Mouse (Mus musculus): ENCODE results near the gene Hvcn1. TPM values are rescaled to one million over a fixed set of nuclear protein-coding genes. Genes with fewer than 3 reads are reported as not detected.
"Not testable (repeated sequence)": the region's sequence is repeated elsewhere in the genome, so short reads cannot be mapped to it uniquely, and the experiment has no call there.

Gene Hvcn1
- polyA plus RNA-seq, 1 experiment from 2014 or later: 7.8 TPM

DNA sequence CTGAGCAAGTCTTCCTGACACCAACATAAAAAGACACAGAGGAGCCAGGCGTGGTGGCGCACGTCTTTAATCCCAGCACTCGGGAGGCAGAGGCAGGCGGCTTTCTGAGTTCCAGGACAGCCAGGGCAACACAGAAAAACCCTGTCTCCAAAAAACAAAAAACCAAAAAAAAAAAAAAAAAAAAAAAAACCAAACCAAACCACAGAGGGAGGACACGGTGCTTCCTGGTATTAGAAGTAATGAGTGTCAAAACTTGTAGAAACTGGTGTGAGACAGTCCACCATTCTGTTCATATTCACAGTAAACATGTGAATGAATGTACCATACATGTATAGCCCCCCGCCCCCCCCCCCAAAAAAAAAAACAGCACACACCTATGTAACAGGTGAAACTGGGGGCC lies 30.6 kb upstream of the Hvcn1 start:
- Histone ChIP-seq H3K9me3 (no peaks in the 10 kb centered on the region), H3K27ac (no peak overlapping the region), H3K4me2 (no peak overlapping the region), H3K4me3 (replicated peaks) (no peak overlapping the region), H3K9ac (replicated peaks) (no peak overlapping the region), H3K27me3 (no peaks in the 10 kb centered on the region), H3K36me3 (peaks cover 51% of the 10 kb centered on the region), H3K4me1 (replicated peaks) (no peaks in the 10 kb centered on the region; the same call in 1 of the 2 replicates)
- 91% methylated on average over 7 of the region's 7 CpGs for WGBS
- no peak for ATAC-seq (ENCODE audit: insufficient number of reproducible peaks, insufficient read depth, low FRiP score, low TSS enrichment, low read depth)

DNA sequence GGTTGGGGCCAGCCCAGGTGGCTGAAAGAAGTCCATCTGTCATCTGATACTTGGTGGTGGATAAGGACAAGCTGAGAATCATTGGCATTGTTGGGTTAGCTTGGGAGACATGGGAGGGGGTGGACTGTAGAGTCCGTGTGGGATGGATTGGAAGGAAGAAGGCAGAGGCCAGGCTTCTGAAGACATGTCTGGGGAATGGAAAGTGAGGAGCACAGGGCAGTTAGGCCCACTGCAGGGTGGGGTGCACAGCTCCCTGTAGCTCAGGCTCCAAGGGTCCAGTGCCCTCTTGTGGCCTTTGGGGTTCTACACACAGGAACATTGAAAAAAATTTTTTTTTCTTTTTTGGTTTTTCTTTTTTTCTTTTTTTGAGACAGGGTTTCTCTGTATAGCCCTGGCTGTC lies 30.2 kb upstream of the Hvcn1 start:
- H3K4me3 ChIP-seq (replicated peaks): no peak overlapping the region
- H3K4me2 ChIP-seq: no peak overlapping the region
- peaks cover 46% of the 10 kb centered on the region for H3K36me3 ChIP-seq
- WGBS: 25% methylated on average over 1 of the region's 1 CpGs
- no peak overlapping the region for H3K27ac ChIP-seq
- no peaks in the 10 kb centered on the region; the same call in 1 of the 2 replicates for H3K4me1 ChIP-seq (replicated peaks)
- no peaks in the 10 kb centered on the region for H3K9me3 ChIP-seq
- H3K9ac ChIP-seq (replicated peaks): no peak overlapping the region
- ATAC-seq (ENCODE audit: insufficient number of reproducible peaks, insufficient read depth, low FRiP score, low TSS enrichment, low read depth): peak; percentile 57; the same call in 1 of the 2 replicates
- no peaks in the 10 kb centered on the region for H3K27me3 ChIP-seq

DNA sequence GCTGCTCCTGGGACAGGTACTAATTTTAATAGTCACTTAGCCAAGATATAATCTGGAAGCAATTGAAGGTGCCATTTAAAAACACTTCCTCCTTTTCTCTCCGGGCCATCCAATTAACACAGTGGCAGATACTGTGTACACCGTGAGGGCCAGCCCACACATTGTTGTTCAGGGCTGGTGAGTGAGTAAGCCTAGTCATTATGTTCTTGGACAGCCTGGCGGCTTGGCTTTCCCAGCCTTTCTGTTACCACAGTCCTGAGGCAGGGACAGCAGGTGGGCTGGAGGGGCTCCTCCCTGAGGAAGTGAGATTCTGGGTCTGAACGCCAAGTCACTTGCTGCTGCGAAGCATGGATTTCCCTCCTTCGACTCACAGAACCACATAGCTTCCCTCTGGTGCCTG lies 26.9 kb upstream of the Hvcn1 start:
- no peaks in the 10 kb centered on the region; the same call in 1 of the 2 replicates for H3K4me1 ChIP-seq (replicated peaks)
- ATAC-seq (ENCODE audit: insufficient number of reproducible peaks, insufficient read depth, low FRiP score, low TSS enrichment, low read depth): no peak
- peaks cover 4% of the 10 kb centered on the region; the same call in 1 of the 2 replicates for H3K9me3 ChIP-seq
- no peaks in the 10 kb centered on the region for H3K27me3 ChIP-seq
- no peak overlapping the region for H3K9ac ChIP-seq (replicated peaks)
- H3K27ac ChIP-seq: no peak overlapping the region
- H3K36me3 ChIP-seq: peaks cover 21% of the 10 kb centered on the region
- H3K4me2 ChIP-seq: no peak overlapping the region
- H3K4me3 ChIP-seq (replicated peaks): no peak overlapping the region
- 46% methylated on average over 6 of the region's 6 CpGs for WGBS

DNA sequence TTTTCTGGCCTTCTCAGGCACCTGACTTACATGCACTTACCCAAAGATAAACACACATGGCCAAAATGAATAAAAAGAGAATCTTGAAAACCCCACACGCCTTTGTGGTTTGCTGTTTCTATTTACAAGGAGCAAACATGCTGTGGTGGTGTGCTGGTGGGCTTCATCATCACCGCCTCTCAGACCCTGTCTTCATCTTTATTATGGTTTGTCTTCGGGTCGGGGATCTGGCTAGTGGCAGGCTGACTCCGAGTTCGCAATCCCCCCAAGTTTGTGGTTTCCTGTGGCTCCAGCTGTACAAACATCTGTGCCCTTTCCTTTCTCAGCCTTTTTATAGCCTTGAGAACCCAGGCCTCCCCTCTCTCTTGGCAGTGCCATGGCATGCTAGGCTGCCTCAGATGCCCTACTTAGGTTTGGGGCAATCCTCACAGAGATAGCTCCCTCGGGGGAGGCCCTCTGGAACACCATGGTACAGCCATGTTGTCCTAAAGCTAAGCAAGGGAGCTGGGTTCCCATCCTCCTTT lies 22.3 kb upstream of the Hvcn1 start:
- no peaks in the 10 kb centered on the region for H3K27me3 ChIP-seq
- H3K4me2 ChIP-seq: no peak overlapping the region
- H3K4me3 ChIP-seq (replicated peaks): no peak overlapping the region
- H3K9me3 ChIP-seq: peaks cover 7% of the 10 kb centered on the region; the same call in 1 of the 2 replicates
- H3K4me1 ChIP-seq (replicated peaks): no peaks in the 10 kb centered on the region; the same call in 1 of the 2 replicates
- H3K27ac ChIP-seq: no peak overlapping the region
- no peak overlapping the region for H3K9ac ChIP-seq (replicated peaks)
- no peak for ATAC-seq (ENCODE audit: insufficient number of reproducible peaks, insufficient read depth, low FRiP score, low TSS enrichment, low read depth)
- 83% methylated on average over 7 of the region's 7 CpGs for WGBS
- H3K36me3 ChIP-seq: no peaks in the 10 kb centered on the region

DNA sequence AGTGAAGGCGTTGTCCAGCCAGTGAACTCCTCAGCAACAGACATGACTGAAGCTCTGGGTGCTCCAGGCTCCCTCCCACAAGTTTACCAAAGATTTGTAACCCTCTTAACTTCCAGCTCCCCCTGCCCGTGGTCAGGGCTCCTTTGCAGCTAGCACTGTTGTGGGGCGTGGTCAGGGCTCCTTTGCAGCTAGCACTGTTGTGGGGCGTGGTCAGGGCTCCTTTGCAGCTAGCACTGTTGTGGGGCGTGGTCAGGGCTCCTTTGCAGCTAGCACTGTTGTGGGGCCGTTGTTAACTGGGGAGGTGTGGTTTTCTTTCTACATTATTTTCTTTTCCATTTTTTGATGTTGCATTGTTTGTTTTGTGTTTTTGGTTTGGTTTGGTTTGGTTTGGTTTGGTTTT lies 21.7 kb upstream of the Hvcn1 start:
- H3K36me3 ChIP-seq; H3K27ac ChIP-seq; H3K27me3 ChIP-seq; H3K4me1 ChIP-seq (replicated peaks); ATAC-seq (ENCODE audit: insufficient number of reproducible peaks, insufficient read depth, low FRiP score, low TSS enrichment, low read depth); H3K4me2 ChIP-seq; H3K4me3 ChIP-seq (replicated peaks); H3K9ac ChIP-seq (replicated peaks); H3K9me3 ChIP-seq: not testable (repeated sequence)
- WGBS: 95% methylated on average over 6 of the region's 6 CpGs

DNA sequence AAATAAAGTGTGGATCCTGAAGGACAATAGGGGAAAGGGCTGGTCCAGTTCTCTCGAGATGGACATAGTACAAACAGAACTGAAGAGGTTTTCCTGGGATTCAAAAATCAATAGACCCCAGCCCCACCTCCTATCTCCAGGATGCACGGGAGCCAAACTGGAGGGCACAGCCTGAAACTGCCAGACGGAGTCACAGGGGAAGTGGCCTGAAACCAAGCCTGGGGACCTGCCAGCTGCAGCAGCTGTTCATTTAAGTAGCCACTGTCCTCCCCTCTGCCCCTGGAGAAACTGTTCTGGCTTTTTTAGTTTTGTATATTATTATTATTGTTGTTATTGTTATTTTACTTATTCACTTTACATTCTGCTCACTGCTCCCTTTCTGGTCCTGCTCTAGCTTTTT lies 17.5 kb upstream of the Hvcn1 start:
- H3K27ac ChIP-seq: no peak overlapping the region
- no peak overlapping the region for H3K4me3 ChIP-seq (replicated peaks)
- no peaks in the 10 kb centered on the region for H3K4me1 ChIP-seq (replicated peaks)
- no peak overlapping the region for H3K9ac ChIP-seq (replicated peaks)
- no peaks in the 10 kb centered on the region for H3K27me3 ChIP-seq
- H3K36me3 ChIP-seq: no peaks in the 10 kb centered on the region
- ATAC-seq (ENCODE audit: insufficient number of reproducible peaks, insufficient read depth, low FRiP score, low TSS enrichment, low read depth): no peak
- peaks cover 7% of the 10 kb centered on the region; the same call in 1 of the 2 replicates for H3K9me3 ChIP-seq
- WGBS: 56% methylated on average over 3 of the region's 3 CpGs
- H3K4me2 ChIP-seq: no peak overlapping the region

DNA sequence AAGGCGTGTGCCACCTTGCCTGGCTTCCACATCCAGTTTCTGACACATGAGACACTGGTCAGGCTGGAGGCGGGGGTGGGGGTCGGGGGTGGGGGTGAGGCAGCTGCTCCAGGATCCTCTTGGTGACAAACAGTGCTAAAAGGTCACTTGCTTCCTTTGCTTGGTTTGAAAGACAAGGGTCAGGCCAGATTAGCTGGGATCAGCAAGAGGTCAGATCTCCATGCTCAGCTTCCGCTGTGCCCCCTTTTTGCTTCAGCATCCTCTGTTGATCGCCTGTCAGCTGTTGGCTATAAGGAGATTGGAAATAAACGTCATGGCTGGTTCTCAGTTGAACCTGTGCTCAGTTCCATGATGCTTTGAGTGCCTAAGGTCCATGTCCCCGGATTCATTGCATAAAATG lies 16.1 kb upstream of the Hvcn1 start:
- no peak for ATAC-seq (ENCODE audit: insufficient number of reproducible peaks, insufficient read depth, low FRiP score, low TSS enrichment, low read depth)
- Histone ChIP-seq H3K9ac (replicated peaks) (no peak overlapping the region), H3K4me2 (no peak overlapping the region), H3K27me3 (no peaks in the 10 kb centered on the region), H3K36me3 (no peaks in the 10 kb centered on the region), H3K27ac (no peak overlapping the region), H3K9me3 (no peaks in the 10 kb centered on the region), H3K4me3 (replicated peaks) (no peak overlapping the region), H3K4me1 (replicated peaks) (no peaks in the 10 kb centered on the region)
- WGBS: 73% methylated on average over 7 of the region's 7 CpGs

DNA sequence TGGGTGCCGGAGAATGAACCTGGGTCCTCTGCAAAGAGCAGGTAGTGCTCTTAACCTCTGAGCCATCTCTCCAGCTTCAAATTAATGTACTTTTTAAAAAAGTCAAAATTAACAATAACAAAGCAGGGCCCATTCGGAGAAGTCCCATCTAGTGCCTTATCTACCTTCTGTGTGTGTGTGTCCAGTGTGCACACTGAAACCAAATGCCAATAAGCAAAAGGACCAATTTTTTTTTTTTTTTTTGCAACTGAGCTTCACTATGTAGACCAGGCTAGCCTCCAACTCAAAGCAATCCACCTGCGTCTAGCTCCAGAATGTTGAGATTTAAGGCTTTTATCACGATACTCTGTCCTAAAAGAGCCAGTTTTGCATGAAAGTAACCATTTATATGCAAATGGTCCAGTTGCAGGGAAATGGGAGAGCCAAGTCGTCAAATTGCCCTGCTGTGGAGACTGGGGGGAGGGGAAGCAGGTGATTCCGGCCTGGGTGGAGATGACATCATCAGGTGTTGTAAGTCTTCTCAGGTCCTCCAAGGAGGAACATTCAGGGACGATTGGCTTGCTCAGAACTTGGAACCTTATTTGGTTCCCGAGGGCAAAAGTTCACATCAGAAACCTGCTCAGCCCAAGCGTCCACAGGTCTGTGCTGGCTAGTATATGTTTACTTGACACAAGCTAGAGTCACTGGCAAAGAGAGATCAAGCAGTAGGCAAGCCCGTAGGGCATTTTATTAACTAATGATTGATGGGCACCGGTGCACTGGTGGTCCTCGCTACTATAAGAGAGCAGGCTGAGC lies 15.1 kb upstream of the Hvcn1 start:
- Histone ChIP-seq H3K27ac (no peak overlapping the region), H3K4me3 (replicated peaks) (no peak overlapping the region), H3K4me2 (no peak overlapping the region), H3K9ac (replicated peaks) (no peak overlapping the region), H3K36me3 (no peaks in the 10 kb centered on the region), H3K9me3 (no peaks in the 10 kb centered on the region), H3K27me3 (no peaks in the 10 kb centered on the region), H3K4me1 (replicated peaks) (no peaks in the 10 kb centered on the region)
- 69% methylated on average over 12 of the region's 12 CpGs for WGBS
- ATAC-seq (ENCODE audit: insufficient number of reproducible peaks, insufficient read depth, low FRiP score, low TSS enrichment, low read depth): no peak

DNA sequence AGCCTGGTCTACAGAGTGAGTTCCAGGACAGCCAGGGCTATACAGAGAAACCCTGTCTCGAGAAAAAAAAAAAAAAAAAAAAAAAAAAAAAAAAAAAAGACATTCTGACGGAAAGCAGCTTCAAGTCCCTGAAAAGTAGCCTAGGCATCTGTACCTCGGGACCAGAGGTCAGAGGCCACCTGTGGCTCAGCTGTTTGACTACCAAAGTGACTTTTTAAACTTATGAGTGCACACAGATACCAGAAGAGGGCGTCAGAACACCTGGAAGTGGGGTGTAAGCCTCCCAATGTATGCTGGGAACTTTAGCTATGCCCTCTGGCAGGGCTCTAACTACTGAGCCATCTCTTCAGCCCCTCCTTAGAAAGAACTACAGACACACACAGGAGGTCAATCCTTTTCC lies 14.3 kb upstream of the Hvcn1 start:
- Histone ChIP-seq H3K27me3 (no peaks in the 10 kb centered on the region), H3K9ac (replicated peaks) (no peak overlapping the region), H3K9me3 (no peaks in the 10 kb centered on the region), H3K4me3 (replicated peaks) (no peak overlapping the region), H3K4me2 (no peak overlapping the region), H3K4me1 (replicated peaks) (no peaks in the 10 kb centered on the region), H3K36me3 (no peaks in the 10 kb centered on the region), H3K27ac (no peak overlapping the region)
- no peak for ATAC-seq (ENCODE audit: insufficient number of reproducible peaks, insufficient read depth, low FRiP score, low TSS enrichment, low read depth)
- WGBS: 44% methylated on average over 4 of the region's 4 CpGs

DNA sequence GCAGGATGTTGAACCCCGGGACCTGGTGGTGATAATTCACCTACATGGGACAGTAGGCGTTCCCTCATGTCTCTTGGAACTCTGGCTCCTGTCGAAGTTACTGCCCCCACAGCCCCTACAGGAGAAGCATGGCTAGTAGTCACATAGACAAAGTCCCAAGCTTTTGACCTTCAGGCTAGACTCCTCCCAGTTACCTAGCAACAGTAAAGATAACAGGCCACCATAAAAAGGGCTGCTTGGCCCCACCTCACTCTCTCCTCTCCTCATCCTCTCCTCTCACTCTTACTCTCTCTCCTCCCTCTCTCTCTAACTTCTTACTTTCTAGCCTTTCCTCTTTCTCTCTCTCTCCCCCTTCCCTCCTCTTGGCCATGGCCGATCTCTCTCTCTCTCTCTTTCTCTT lies 5.7 kb upstream of the Hvcn1 start:
- no peak for ATAC-seq (ENCODE audit: insufficient number of reproducible peaks, insufficient read depth, low FRiP score, low TSS enrichment, low read depth)
- 85% methylated on average over 4 of the region's 4 CpGs for WGBS
- H3K9ac ChIP-seq (replicated peaks): no peak overlapping the region

DNA sequence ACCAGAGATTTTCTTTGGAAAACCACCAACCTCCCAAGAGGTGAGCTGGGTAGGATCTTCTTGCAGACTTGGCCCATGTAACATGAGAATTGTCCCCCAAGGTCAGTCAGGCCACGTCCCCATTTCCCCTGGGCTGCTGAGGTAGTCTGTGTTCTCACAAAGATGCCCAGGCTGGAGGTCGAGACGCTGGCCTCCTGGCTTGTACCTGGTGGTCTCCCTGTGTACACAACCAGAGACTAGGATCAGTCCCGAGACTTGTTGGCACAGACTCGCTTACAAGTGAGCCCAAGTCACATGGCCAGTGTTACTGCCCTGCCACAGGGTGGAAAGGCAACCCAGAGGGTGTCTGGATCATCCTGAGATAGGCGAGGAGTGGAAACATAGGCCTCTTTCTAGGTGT lies 4.7 kb upstream of the Hvcn1 start:
- peaks cover 7% of the 10 kb centered on the region; the same call in 1 of the 2 replicates for H3K9me3 ChIP-seq
- no peak overlapping the region for H3K4me3 ChIP-seq (replicated peaks)
- no peaks in the 10 kb centered on the region for H3K36me3 ChIP-seq
- H3K4me2 ChIP-seq: no peak overlapping the region
- H3K27ac ChIP-seq: no peak overlapping the region
- H3K27me3 ChIP-seq: no peaks in the 10 kb centered on the region
- no peaks in the 10 kb centered on the region for H3K4me1 ChIP-seq (replicated peaks)
- H3K9ac ChIP-seq (replicated peaks): no peak overlapping the region
- WGBS: 88% methylated on average over 6 of the region's 6 CpGs
- no peak for ATAC-seq (ENCODE audit: insufficient number of reproducible peaks, insufficient read depth, low FRiP score, low TSS enrichment, low read depth)

More for the DNA sequence above, 5.7 kb upstream of the Hvcn1 start:
- Histone ChIP-seq H3K36me3 (no peaks in the 10 kb centered on the region), H3K4me3 (replicated peaks) (no peak overlapping the region), H3K27me3 (no peaks in the 10 kb centered on the region), H3K4me1 (replicated peaks) (no peaks in the 10 kb centered on the region), H3K9me3 (peaks cover 7% of the 10 kb centered on the region; the same call in 1 of the 2 replicates), H3K4me2 (no peak overlapping the region), H3K27ac (no peak overlapping the region)

All from limb, embryonic 12.5 days (tissue).